Mouse (Mus musculus): ENCODE results near the gene Gm10643.

The Gm10643 gene

DNA sequence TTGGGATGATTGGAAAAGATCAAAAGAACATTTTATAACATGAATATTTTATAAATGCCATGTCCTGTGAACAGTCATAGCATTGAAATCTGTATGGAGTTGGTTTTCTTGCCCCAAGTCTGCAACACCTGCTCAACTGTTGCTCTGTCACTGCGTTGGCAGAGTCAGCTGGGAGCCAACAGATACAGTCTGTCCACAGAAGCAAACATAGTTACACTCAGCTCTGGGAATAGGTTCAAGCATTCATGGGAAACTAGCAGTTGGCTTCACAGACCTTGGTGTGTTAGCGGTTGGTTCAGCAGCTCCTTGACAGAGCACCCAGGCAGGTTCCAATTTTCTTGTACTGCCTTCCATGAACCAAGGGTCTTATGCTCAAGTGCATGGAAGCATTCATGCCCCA is 5.7 kb upstream of the Gm10643 start:
- DNase-seq, result no peak

DNA sequence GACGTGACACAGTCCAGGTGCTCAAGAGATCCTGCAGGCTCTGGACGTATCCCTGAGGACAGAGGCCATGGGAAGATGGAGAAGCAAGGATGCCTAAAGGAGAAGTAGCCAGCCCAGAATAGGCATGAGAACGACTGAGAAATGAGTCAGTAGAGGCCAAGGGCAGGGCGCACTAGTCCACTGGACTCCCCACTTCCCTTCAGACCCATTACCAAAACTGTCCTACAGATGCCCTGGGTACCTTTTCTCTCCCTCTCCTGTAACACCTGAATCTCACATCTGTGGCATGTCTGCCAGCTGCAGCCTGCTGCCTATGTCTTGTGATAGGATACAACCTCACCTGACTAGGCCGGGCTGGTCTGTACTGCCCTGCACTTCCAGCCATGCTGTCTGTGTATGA is 5.3 kb upstream of the Gm10643 start:
- no peak for DNase-seq

DNA sequence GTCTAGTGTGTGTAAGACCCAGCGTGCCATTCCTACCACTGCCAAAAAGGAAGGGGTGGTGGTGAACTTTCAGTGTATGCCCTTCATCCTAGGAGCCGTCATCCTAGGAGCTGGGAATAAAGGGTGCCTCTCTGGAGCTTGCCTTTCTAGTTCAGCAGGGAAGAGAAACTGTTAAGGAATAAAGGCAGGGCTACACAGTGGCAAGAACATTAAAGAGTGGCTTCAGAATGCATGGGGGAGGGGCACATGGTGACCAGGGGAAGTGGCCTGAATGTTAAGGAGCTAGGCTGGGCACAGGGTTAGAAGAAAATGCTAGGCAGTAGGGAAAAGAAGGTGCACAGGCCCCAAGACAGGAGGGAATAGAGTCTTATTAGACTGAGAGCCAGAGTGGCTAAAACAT is 4.8 kb upstream of the Gm10643 start:
- peak in 1 of 2 experiments; percentile 35 for DNase-seq

DNA sequence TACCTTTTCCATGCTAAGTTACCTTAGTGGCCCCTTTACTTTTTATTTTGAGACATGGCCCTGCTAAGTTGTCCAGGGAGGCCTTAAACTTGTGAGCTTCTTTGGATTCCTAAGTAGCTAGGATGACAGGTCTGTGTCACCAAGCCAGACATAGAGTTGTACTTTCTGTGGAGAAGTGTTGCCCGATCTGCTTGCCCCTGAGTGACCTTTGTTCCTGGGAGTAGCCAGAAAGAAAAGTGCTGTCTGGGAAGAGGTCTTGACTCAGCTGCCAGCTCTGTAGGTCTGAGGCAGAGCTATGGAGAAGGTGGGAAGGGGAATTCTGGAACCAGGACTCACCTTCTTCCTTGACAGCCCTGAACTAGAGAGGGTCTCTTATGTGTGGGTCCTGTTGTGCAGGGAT is 4.2 kb upstream of the Gm10643 start:
- DNase-seq, result no peak

DNA sequence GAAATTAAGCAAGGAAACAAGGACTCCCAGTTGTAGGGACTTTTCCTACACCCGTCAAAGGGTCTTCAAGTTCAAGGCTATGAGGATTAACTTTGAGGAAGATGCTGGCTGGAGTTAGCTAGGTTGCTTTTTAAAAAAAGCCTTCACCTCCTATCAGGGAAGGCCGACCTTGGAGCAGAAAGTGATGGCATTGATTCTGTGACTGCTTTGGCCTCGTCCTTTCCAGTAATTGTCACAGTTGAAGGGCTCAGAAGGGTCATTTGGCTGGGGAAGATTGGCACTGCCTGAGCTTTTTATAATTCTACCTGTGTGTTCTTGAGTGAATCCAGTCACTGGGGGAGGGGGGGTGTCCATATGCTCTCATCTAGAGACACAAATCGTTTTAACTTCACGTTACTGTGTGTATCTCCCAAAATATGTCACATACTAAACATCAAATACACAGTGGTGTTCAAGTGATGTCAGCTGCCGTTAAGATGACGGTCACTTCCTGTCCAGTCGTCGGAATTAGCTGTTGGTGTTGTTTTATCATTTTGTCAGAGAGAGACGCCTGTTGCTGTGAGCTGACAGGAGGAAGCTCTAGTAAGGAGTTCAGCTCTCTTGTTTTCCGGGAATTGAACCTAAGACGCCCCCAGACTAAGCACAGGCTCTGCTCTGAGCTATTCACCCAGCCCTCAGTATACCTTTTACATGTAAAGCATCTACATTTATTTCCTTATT is 3.5 kb upstream of the Gm10643 start:
- DNase-seq, result no peak

DNA sequence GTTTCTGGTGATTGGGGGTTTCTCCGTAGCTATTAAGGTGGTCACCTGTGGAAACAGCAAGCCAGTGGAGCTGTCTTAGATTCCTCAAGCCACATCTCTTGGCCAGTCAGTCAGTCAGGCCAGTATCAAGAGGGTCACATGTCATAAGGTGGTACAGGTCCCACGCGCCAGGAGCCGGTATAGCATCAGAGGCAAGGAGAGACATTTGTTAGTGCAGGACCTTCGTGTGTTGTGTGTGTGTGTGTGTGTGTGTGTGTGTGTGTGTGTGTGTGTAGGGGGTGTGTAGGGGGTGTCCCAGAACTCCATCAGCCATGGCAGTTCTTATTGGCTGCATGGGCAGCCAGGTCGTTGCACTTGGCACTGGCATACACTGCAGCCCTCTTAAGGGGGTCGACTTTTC is 3.0 kb upstream of the Gm10643 start:
- no peak for DNase-seq

DNA sequence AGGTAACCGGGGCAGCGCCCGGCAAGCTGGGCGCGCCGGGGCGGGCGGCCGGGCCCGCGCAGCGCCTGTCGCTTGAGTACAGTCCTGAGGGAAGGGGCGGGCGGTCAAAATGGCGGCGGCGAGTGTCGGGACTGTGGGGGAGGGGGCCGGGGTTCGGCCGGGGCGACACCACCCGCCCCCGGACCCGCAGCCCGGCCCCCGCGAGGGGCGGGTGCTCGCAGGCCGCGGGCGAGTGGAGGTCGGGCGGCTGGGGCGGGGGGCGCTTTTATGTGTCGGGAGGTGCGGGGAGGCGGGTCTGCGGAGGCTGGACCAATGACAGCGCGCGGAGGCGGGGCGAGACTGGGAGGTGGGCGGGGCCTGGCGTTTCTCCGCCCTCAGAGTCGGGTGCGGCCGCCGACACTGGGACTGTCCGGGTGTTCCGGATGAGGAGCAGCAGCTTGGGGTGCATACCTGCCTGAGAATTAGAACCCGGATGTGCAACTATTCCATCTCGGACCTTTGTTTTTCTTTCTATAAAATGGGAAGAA is 2.2 kb upstream of the Gm10643 start:
- peak; percentile 98 for DNase-seq

DNA sequence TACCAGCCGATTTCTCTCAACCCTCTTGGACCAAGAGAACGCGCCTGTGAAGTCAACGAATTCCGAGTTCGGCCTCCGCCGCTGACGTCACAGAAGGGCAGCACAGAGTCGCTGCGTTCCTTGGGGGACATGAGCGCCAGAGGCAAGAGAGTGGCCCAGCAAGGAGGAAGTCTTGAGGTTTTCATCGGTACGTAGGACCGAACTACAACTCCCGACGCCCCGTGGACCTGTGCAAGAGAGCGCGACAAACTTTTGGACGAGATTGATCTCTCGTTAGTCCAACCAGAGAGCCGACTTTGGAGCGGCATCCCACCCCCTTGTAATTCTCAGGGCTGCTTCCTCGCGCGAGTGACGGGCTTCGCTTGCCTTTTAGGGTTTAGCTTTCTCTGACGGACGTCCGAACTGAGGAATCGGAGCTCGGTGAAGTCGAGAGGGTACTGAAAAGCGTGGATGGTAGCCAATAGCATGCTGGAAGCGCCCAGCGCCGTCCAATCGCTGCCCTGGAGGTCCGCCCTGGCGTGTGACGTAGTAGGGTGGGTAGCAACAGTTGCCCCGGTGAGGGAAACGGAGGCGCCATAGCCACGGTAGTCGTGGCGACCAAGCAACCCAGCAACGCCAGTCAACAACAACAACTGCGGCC is 1.5 kb upstream of the Gm10643 start, which contains the start of gene Rfx1:
Gene Rfx1 (plus strand): TSS at position 544 of the 640 bp plus-strand sequence.
- peak; percentile 99 for DNase-seq

DNA sequence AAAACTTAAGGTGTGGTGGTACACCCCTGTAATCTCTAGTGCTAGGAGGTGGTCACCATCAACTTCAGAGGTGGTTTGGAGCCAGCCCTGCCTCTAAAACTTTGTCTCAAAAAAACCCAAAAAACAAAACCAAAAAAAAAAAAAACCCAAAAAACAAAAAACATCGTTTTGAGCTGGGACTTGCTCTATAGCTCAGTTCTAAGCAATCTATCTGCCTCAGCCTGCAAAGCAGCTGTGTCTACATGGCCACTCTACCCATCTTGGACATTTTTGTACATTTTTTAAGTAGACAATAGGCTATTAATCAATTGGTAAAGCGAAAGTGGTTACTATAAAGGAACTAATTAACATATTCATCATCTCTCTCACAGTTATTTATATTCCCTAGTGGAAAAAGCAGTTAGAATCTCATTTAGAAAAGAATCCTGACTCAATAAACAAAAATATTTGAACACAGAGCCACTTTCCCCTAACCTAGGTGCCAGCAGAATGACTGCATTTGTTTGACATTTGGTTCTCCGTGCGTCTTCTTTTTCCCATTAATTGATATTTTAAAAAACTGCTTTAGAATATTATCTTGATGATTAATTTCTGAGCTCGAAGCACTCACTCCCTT is 628 bp upstream of the Gm10643 start:
- DNase-seq, result no peak

DNA sequence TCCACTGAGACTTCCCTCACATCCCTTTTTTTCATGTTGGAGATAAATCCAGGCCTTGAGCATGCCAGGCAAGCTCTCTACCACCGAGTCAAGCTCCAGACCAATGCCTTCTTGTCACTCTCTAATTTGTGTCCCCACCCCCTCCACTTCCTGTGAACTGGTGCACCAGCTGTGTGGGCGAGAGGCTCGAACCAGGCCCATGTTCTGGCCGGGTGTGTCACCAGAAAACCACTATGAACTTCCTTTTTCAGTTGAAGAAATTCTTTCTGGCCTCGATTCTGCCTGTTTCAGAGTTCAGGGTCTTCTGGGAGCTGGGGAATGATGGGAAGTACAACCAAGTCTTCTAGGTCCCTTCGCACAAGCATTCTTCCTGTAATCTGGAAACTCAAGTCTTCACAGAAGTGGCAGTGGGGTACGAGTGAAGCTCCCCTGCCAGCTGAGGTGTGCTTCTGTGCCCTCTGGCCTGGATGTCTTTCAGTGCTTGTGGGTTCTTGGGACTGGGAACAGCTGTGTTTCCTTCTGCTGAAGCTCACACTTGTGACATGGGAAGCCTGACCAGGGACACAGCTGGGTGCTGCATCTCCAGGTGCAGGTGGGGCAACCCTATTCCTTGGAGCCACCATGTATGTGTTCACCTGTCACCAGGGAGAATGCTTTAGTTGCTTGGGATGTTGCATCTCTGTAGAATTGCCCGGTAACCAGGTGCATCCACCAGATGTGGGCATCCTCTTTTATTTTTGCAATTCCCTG is 901 bp downstream of the Gm10643 start:
- DNase-seq, result no peak

DNA sequence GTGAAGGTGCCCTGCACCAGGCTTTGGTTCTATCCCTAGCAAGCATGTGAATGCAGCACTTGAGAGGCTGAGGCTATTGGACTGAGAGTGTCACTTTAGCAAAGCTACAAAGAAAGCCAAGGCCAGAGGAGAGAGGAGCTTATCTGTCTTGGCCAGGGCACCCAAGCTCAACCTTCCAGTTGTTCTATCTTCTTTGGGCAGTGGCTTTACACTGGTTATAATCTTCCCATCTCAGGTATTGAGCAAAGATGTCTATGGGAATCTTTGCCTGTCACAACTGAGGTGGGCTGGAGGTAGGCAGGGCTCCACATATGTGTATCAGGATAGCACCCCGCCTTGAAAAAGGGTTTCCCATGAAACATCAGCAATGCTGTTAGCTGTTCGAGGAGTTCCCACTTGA is 4.7 kb downstream of the Gm10643 start:
- no peak for DNase-seq

DNA sequence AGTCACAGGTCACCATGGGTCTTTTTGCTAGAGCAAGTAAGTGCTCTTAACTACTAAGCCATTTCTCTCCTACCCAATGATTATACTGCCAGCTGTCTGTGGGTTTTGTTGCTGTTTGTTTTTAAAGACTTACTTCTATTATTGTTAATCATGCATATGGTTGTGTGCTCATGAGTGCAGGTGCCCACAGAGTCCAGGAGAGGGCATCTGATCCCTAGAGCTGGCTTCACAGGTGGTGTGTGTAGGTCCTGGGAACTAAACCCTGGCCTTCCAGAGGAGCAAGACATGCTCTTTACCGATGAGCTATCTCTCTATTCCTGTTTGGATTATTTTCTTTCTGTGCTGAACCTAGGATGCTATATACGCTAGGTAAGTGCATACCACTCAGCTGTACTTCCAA is 5.7 kb downstream of the Gm10643 start:
- DNase-seq, result no peak

DNA sequence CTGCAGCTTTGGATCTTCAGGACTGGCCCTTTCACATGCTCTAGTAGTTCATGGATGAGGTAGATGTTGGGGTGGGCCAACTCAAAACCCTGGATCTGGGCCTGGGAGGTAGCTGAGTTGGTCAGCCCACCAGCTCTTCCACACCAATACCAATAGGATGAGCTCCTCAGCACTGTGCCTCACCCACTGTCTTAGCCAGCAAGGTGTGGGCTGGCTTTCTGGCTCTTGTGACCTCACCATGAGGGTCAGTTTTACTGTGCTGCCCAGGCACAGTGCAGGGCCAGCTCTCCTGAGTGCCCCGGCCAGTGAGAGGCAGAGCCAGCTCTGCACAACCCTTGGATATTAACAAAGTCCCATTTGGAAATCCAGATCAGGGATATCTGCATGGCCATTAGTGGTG is 7.1 kb downstream of the Gm10643 start:
- DNase-seq, result no peak

DNA sequence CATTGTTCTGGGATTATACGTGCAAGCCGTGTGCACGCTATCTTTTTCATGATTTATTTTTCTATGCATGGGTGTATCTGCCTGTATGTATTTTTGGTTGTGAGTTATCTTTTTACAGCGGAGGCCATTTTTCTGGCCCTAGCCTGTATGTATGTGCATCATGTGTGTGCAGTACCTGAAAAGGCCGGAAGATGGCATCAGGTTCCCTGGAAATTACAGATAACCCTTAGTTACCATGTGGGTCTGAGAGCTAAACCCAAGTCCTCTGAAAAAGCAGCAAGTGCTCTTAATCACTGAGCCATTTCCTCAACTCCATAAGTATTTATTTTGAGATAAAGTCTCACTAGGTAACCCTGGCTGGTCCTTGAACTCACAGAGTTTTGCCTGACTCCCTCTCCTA is 11.7 kb downstream of the Gm10643 start:
- no peak for DNase-seq

DNA sequence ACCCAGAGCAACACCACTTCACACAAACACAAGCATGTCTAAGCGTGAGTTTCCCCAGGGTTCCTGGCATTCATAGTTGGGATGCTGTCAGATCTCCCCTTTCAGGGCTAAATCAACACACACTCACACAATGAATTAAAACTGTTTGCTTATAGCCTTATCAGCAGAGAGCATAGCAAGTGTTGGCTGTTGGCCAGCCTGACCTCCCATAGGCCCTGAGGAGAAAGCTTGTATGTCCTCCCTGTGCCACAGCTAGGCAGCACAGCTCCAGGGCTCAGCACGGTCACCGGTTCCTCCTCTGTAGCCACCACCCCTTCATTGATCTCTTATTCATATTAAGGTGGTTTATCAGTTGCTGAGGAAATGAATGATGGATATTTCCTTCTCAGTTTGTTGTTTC is 12.2 kb downstream of the Gm10643 start:
- peak; percentile 54 to 56 for DNase-seq

DNA sequence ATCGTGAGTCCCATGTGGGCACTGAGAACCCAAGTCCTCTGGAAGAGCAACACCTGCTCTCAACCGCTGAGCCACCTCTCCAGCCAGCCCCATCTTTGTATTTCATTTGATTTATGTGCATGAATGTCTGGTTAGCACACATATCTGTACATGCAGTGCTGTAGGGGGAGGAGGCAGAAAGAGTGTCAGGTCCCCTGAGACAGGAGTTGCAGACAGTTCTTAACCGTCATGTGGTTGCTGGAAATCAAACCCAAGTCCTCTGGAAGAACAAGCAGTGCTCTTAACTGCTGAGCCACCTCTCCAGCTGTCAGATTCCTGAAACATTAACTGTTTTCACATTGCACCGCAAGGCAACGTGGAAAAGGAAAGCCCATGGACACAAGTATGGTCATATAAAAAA is 16.8 kb downstream of the Gm10643 start:
- no peak for DNase-seq

DNA sequence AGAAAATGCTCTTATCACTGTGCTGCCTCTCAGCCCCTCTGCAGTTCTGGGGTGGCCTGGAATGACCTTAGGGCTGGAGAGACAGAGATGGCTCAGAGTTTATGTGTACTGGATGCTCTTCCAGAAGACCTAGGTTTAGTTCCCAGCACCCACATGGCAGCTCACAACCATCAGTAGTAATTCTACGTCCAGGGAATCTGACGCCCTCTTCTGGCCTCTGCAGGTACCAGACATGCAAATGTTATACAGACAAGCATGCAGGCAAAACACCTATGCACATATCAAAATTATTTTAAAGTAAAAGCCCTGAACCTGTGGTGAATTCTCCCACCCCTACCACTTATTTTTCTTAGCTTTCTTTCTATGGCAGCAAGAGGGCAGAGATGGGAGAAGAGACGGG is 18.4 kb downstream of the Gm10643 start:
- no peak for DNase-seq

DNA sequence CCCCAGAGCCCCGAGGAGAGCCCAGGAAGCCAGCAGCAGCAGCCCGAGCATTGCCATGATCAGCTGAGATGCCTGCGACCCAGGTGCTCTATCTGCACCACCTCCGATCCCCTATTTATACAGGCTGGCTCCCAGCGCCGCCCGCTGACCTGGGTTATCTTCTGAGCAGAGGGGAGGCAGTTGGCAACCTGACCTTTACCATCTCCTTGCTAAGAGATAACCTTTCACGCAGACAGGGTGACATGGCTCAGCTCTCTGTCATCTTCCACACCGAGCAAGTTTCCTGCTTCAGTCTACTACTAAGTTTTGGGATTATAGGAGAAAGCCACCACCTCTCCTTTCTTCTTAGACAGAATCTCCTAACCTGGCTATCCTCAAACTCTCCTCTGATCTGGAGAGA is 20.0 kb downstream of the Gm10643 start, which contains the start of gene Rln3:
Gene Rln3 (minus strand): TSS at position 101 of the 400 bp plus-strand sequence.
- DNase-seq, result no peak

DNA sequence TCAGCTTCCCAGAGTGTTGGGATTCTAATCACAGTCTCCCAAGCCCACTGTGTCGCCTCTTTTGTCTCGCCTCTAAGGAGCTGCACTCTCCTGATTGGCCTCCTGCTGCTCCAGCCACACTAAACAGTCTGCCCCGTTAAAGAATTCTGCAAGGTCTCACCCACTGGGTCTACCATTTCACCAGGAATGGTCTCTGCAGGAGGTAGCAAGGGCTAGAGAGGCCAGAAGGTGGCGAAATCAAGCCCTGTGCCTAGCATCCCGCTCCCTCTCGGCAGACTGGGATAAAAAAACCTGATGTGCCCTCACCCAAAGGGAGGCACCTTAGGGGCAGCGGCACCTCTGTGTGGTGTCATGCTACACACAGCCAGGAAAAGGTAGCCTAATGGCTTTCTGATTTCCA is 20.8 kb downstream of the Gm10643 start:
- no peak for DNase-seq

DNA sequence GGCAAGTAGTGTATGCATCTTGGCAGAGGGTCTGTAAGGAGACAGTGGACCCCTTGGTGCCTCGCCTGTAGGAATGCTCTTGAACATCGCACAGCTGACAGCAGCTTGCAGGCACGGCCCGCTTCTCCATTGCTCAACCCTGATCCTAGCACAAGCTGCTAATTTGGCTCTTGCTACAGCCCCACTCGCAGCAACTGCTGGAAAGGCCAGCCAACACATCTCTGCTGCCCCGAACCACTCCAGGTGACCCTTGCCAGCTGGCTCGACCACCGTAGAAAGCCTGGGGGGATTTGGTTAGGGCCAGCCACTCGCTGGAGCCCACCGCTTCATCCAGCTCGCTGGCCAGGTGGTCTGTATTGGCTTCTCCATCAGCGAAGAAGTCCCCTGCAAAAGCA is 22.0 kb downstream of the Gm10643 start:
- DNase-seq, result peak in 1 of 2 experiments; percentile 26

DNA sequence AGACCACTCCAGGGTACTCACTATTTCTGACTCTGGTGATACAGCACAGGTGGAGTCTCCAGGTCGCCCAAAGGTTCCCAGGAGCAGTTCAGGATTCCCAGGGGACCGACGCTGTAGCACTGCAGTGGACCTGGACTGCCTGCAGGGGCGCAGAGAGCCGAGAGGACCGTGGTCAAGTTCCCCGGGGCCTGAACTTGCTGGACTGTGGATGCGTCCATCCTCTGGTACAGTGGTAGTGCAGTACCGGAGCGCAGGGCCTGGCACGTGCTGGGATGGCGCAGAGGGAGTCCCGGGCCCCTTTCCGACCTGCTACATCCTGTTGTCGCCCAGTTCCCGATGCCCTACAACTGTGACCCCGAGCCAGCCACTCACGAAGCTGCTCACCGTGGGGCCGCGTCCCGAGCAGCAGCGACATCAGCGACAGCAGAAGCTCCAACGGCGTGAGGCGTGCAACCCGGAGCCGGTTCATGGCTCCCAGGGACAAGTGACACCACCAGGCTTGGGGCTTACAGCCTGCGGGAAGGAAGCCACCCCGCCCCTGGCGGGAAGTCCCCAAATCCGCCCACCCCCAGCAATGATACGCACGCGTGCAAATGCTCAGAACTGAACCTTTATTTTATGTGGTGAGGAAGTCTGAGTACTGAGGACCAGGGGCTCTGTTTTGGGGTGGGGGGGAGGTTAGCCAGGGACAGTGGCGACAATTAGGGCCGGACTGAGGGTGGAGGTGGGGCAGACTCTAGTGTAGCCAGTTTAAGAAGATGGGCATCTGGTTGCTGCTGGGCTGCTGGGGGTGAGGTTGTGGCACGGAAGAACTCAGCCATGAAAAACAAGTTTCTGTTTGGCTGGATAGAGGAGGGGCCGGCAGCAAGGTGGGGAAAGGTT is 22.6 kb downstream of the Gm10643 start, which contains the start of gene Il27ra:
Gene Il27ra (minus strand): TSS at position 524 of the 882 bp plus-strand sequence.
- peak; percentile 84 to 89 for DNase-seq

DNA sequence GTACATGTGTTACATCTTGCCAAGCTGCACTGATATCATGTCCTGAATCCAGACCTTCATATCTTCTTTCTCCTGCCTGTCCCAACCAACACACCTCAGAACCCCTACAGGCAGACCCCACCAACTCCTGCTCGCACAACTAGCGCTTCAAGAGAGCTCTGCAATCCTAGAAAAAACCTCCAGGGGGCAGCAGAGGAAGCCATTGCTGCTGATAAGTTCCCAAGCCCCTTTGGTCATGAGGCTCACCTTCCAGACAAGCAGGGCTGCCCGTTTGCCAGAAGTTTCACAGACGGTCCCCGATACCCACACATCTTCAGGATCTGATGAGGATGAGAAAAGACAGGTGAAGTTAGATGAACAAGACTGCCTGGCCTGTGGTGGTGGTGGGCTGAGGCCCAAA is 25.9 kb downstream of the Gm10643 start:
- peak; percentile 86 to 88 for DNase-seq
